Comparison of ENCODE assay signal across 18 mouse cellular contexts in genomic region chr4:59254397-59254796, GRCm38 (mm10).
A peak's percentile ranks its signal among the peaks of the same experiment; 100 is the strongest.
DNase-seq lines count a peak whose midpoint lies in the region; ATAC-seq lines count a peak whose summit lies in the region.
"Had no signal": no experiment of that assay in that cellular context is flagged by ENCODE, and none has a peak within 500 bp of the region (broad histone marks: within the 10 kb centered on the region; RNA-seq: fewer than 3 reads in every experiment).

No protein-coding gene starts in this region.

- no peaks in the 10 kb centered on the region for H3K9me3 ChIP-seq in limb, embryonic 10.5 days (replicated peaks)
- H3K9me3 ChIP-seq: G1E; heart, embryonic 12.5 days; megakaryocyte, embryonic 14.5 days; stomach, embryonic 15.5 days had no signal

- no peak overlapping the region for H3K4me3 ChIP-seq in macrophage (ENCODE audit: inconsistent target)
- no peak overlapping the region for H3K4me3 ChIP-seq in limb, embryonic 10.5 days
- H3K4me3 ChIP-seq: erythroblast, embryonic 14.5 days; heart, embryonic 12.5 days; megakaryocyte, embryonic 14.5 days; stomach, embryonic 15.5 days had no signal

- no peaks in the 10 kb centered on the region for H3K4me1 ChIP-seq in limb, embryonic 10.5 days
- H3K4me1 ChIP-seq: stomach, embryonic 15.5 days had no signal

- no peaks in the 10 kb centered on the region for H3K79me2 ChIP-seq in macrophage (ENCODE audit: inconsistent target)

- no peaks in the 10 kb centered on the region for H3K36me3 ChIP-seq in macrophage (ENCODE audit: inconsistent target)
- H3K36me3 ChIP-seq in limb, embryonic 10.5 days: no peaks in the 10 kb centered on the region
- H3K36me3 ChIP-seq: G1E; heart, embryonic 12.5 days; stomach, embryonic 15.5 days had no signal

- H3K27me3 ChIP-seq in limb, embryonic 10.5 days (ENCODE audit: low read depth, poor library complexity, severe bottlenecking): no peaks in the 10 kb centered on the region
- H3K27me3 ChIP-seq: heart, embryonic 12.5 days; megakaryocyte, embryonic 14.5 days; stomach, embryonic 15.5 days had no signal

- WGBS in macrophage (ENCODE audit: missing documents): 18% methylated on average over 6 of the region's 6 CpGs
- WGBS in limb, embryonic 10.5 days: 91% methylated on average over 6 of the region's 6 CpGs

- H3K27ac ChIP-seq in macrophage: peak overlapping the region; percentile 77
- H3K27ac ChIP-seq in limb, embryonic 10.5 days: no peak overlapping the region
- H3K27ac ChIP-seq: liver, embryonic 14.5 days; stomach, embryonic 15.5 days had no signal

- peak; percentile 100 for ATAC-seq in activated CD4-positive, CD25-positive, alpha-beta regulatory T cell, adult 4 months
- no peak for ATAC-seq in cerebellum, adult (ENCODE audit: insufficient number of reproducible peaks, low FRiP score, low TSS enrichment)

- DNase-seq in spleen, postnatal 36 days (ENCODE audit: low spot score in 2 of 2): peak; percentile 69 to 77
- no peak for DNase-seq in spleen, postnatal 10 days (ENCODE audit: low spot score in 2 of 2)
- no peak for DNase-seq in limb, embryonic 10.5 days (ENCODE audit: low spot score)
- DNase-seq in kidney, postnatal 36 days: no peak
- DNase-seq: cerebellum, adult 2 months; gastrocnemius, postnatal 25 days; heart, postnatal 4 days; kidney, postnatal 10 days; right cerebral cortex, postnatal 14 days had no signal

Comparison
In these comparisons a context has a peak if more than half of its experiments do, and no peak if none do; other contexts are left out.
1. DNase-seq: peak in spleen, postnatal 36 days (2 of 2); none in spleen, postnatal 10 days (0 of 2), limb, embryonic 10.5 days (single experiment) and kidney, postnatal 36 days (0 of 2).